Mouse (Mus musculus): Measurements from ENCODE around the gene Tmem63a. TPM values are rescaled to one million over a fixed set of nuclear protein-coding genes. Genes with fewer than 3 reads are reported as not detected.

Gene Tmem63a
- total RNA-seq, 4 experiments from 2014 or later = 26.8 to 31.9 (median 30.4) TPM

GRCm38 (mm10) chr1:181008266-181008665, 66.1 kb downstream of the Tmem63a start:
- DNase-seq (ENCODE audit: low spot score in 2 of 2) = no peak

GRCm38 (mm10) chr1:181009011-181009590, 67.0 kb downstream of the Tmem63a start:
- DNase-seq (ENCODE audit: low spot score in 2 of 2) = no peak

- DNase-seq (ENCODE audit: low spot score in 2 of 2) = no peak
Observed at GRCm38 (mm10) chr1:181009754-181010153, 67.6 kb downstream of the Tmem63a start.

GRCm38 (mm10) chr1:181010171-181010932, 68.2 kb downstream of the Tmem63a start:
- no peak for DNase-seq (ENCODE audit: low spot score in 2 of 2)

- no peak for DNase-seq (ENCODE audit: low spot score in 2 of 2)
Observed at GRCm38 (mm10) chr1:181011601-181012000, 69.5 kb downstream of the Tmem63a start.

- DNase-seq (ENCODE audit: low spot score in 2 of 2) = no peak
Observed at GRCm38 (mm10) chr1:181012416-181012815, 70.3 kb downstream of the Tmem63a start.

- DNase-seq (ENCODE audit: low spot score in 2 of 2) = no peak
Observed at GRCm38 (mm10) chr1:181013446-181013845, 71.3 kb downstream of the Tmem63a start.

- DNase-seq (ENCODE audit: low spot score in 2 of 2) = no peak
Observed at GRCm38 (mm10) chr1:181014731-181015500, 72.8 kb downstream of the Tmem63a start.

- DNase-seq (ENCODE audit: low spot score in 2 of 2) = no peak
Observed at GRCm38 (mm10) chr1:181015558-181015957, 73.4 kb downstream of the Tmem63a start.

- DNase-seq (ENCODE audit: low spot score in 2 of 2) = no peak
Observed at GRCm38 (mm10) chr1:181016045-181016444, 73.9 kb downstream of the Tmem63a start.

GRCm38 (mm10) chr1:181016532-181017131, 74.5 kb downstream of the Tmem63a start:
- peak; percentile 39 to 75 for DNase-seq (ENCODE audit: low spot score in 2 of 2)

GRCm38 (mm10) chr1:181017212-181017711, 75.1 kb downstream of the Tmem63a start:
- peak; percentile 56 for DNase-seq (ENCODE audit: low spot score in 2 of 2)

- DNase-seq (ENCODE audit: low spot score in 2 of 2) = no peak
Observed at GRCm38 (mm10) chr1:181017890-181018420, 75.8 kb downstream of the Tmem63a start.

GRCm38 (mm10) chr1:181020756-181021487, 78.8 kb downstream of the Tmem63a start, which contains the start of gene Ephx1:
Gene Ephx1 (minus strand): TSS chr1:181020904.
- DNase-seq (ENCODE audit: low spot score in 2 of 2) = no peak

- DNase-seq (ENCODE audit: low spot score in 2 of 2) = no peak
Observed at GRCm38 (mm10) chr1:181021488-181021865, 79.3 kb downstream of the Tmem63a start.

GRCm38 (mm10) chr1:181022265-181022664, 80.1 kb downstream of the Tmem63a start:
- DNase-seq (ENCODE audit: low spot score in 2 of 2) = peak in 1 of 2 experiments; percentile 30

Measured in left cerebral cortex, adult 8-10 months (tissue).